Mouse (Mus musculus): ENCODE measurements around the gene Cul3. TPM values are rescaled to one million over a fixed set of nuclear protein-coding genes. Genes with fewer than 3 reads are reported as not detected.

The Cul3 gene
- polyA plus RNA-seq, 1 experiment from 2014 or later: 19.9 TPM

- no peak for ATAC-seq (ENCODE audit: low read depth)
- no peaks in the 10 kb centered on the region for H3K4me1 ChIP-seq (replicated peaks)
- WGBS (ENCODE audit: insufficient replicate concordance): 44% methylated on average over 1 of the region's 1 CpGs
- no peak overlapping the region for H3K27ac ChIP-seq
- DNase-seq: no peak
- no peak overlapping the region for H3K9ac ChIP-seq
- H3K9me3 ChIP-seq (replicated peaks): no peaks in the 10 kb centered on the region
- no peak overlapping the region for H3K4me2 ChIP-seq
- H3K27me3 ChIP-seq: no peaks in the 10 kb centered on the region
- H3K4me3 ChIP-seq (replicated peaks): no peak overlapping the region
- H3K36me3 ChIP-seq: no peaks in the 10 kb centered on the region
Observed at GRCm38 (mm10) chr1:80230612-80231011, 109.7 kb downstream of the Cul3 start.

- Histone ChIP-seq H3K4me1 (replicated peaks) (no peaks in the 10 kb centered on the region), H3K27ac (no peak overlapping the region)
- DNase-seq: no peak
Observed at GRCm38 (mm10) chr1:80224839-80225412, 115.4 kb downstream of the Cul3 start.

GRCm38 (mm10) chr1:80221151-80221550, 119.1 kb downstream of the Cul3 start:
- no peaks in the 10 kb centered on the region for H3K4me1 ChIP-seq (replicated peaks)
- WGBS (ENCODE audit: insufficient replicate concordance): 45% methylated on average over 4 of the region's 4 CpGs
- DNase-seq: no peak
- no peak overlapping the region for H3K27ac ChIP-seq
- H3K36me3 ChIP-seq: no peaks in the 10 kb centered on the region
- ATAC-seq (ENCODE audit: low read depth): no peak
- no peak overlapping the region for H3K4me3 ChIP-seq (replicated peaks)
- H3K9me3 ChIP-seq (replicated peaks): no peaks in the 10 kb centered on the region
- H3K27me3 ChIP-seq: no peaks in the 10 kb centered on the region
- no peak overlapping the region for H3K4me2 ChIP-seq
- no peak overlapping the region for H3K9ac ChIP-seq

More at GRCm38 (mm10) chr1:80224839-80225412, 115.4 kb downstream of the Cul3 start:
- Histone ChIP-seq H3K4me2 (no peak overlapping the region), H3K9me3 (replicated peaks) (no peaks in the 10 kb centered on the region), H3K9ac (no peak overlapping the region), H3K4me3 (replicated peaks) (no peak overlapping the region), H3K27me3 (no peaks in the 10 kb centered on the region), H3K36me3 (no peaks in the 10 kb centered on the region)
- ATAC-seq (ENCODE audit: low read depth): no peak
- WGBS (ENCODE audit: insufficient replicate concordance): 55% methylated on average over 3 of the region's 3 CpGs

- Histone ChIP-seq H3K36me3 (no peaks in the 10 kb centered on the region), H3K4me2 (peak within 1 kb of the TSS; percentile 24; the same call in 1 of the 2 replicates), H3K27ac (no peak within 1 kb of the TSS), H3K4me3 (replicated peaks) (no peak within 1 kb of the TSS), H3K27me3 (no peaks in the 10 kb centered on the region), H3K9me3 (replicated peaks) (no peaks in the 10 kb centered on the region), H3K9ac (no peak within 1 kb of the TSS), H3K4me1 (replicated peaks) (0 out of 2 replicates have a peak, but pooled peaks cover 2% of the 10 kb centered on the region)
- no peak for DNase-seq
- ATAC-seq (ENCODE audit: low read depth): no peak
- 27% methylated on average over 6 of the region's 6 CpGs for WGBS (ENCODE audit: insufficient replicate concordance)
Observed at GRCm38 (mm10) chr1:80218268-80218667, 122.0 kb downstream of the Cul3 start, which contains the start of gene Fam124b. Gene Fam124b, minus strand, starts transcription at chr1:80218473.

Other genes with a start within 250 kb of the Cul3 start
- not detected in 2 replicates for gene Fam124b, start 122.0 kb downstream of the Cul3 start, polyA plus RNA-seq (2015; fragmentation: Nextera tagmentation; extraction: Ambion mirVana)
- not detected in 2 replicates for gene Gm45261, start 121.0 kb upstream of the Cul3 start, polyA plus RNA-seq (2015; fragmentation: Nextera tagmentation; extraction: Ambion mirVana)